Mouse (Mus musculus) brain, embryonic 14.5 days (tissue): ENCODE results near the gene Gm572.

ENCODE experiments used
- CTCF ChIP-seq: fragments of 200-500 bp; IDR thresholded peaks from 2 replicates; pipeline ENCODE4 v1.5.1; 2012; ENCODE audit warnings: inconsistent platforms, mild to moderate bottlenecking, moderate library complexity, borderline replicate concordance; ENCODE audit not compliant: insufficient read depth, insufficient read length; ENCODE audit errors: extremely low read depth
- POLR2A ChIP-seq: fragments of 200-500 bp; IDR thresholded peaks from 2 replicates; pipeline ENCODE4 v1.6.1; 2012; ENCODE audit warnings: mild to moderate bottlenecking, inconsistent platforms, borderline replicate concordance; ENCODE audit not compliant: poor library complexity, insufficient read depth, insufficient read length, severe bottlenecking; ENCODE audit errors: extremely low read depth

DNA sequence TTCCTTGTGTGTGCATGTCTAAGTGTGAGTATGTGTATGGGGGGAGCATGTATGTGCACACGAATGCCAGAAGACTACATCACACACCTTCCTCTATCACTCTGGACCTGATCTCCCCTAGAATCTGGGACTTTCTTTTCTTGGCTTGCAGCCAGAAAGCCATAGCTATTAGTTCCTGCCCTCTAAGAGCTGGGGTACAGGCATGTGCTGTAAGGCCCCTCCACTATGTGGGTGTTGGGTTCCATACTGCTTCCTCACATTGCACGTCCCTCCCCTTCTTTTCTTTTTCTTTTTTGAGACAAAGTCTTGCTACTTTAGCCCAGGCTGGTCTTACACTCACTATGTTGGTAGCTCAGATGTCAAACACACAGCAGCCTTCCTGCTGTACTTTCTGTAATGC lies 7.8 kb upstream of the Gm572 start:
- TF ChIP-seq CTCF (no peak), POLR2A (no peak)
